Mouse (Mus musculus) gastrocnemius, adult 8-10 months (tissue): ENCODE results near the gene Fen1. TPM values are rescaled to one million over a fixed set of nuclear protein-coding genes. Genes with fewer than 3 reads are reported as not detected.

Experiments
- DNase-seq, 2 experiments: peaks; one replicate each; pipeline ENCODE4 v3.0.0; 2022; ENCODE audit warnings: low spot score in 2 of 2
- total RNA-seq, 4 experiments: library from RNA; stranded (reverse); gene quantifications; 2 replicates each; pipeline ENCODE4 v1.2.4; 2022

Fen1 gene
- 1 to 10 TPM; 4.2 to 5.4 (median 4.7) TPM for total RNA-seq

- peak; percentile 85 to 87 for DNase-seq
Observed at GRCm38 (mm10) chr19:10203848-10204615, at the start of gene Fen1, which contains the start of gene Tmem258. Gene Fen1, minus strand, starts transcription at chr19:10204169. Gene Tmem258, plus strand, starts transcription at chr19:10204014.

GRCm38 (mm10) chr19:10248128-10248527, 44.2 kb upstream of the Fen1 start:
- no peak for DNase-seq

DNA sequence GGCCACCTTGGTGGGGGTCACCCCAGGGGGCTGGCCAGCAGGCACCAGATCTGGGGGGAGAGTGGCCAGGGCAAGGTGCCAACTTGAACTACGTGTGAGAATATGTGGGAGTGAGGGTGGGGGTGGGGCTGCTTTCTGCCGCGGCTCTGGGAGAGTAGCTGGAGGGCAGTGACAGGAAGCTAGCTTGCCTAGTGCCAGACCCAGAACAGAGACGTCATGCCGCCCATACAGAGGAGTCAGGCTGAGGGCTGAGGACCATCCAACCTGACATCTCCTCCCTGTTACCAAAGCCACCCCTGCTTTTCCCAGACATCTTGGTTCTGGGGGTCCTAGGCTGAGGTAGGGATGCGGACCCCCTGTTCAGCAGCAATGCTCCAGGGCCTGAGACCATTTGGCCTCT, 43.2 kb upstream of the Fen1 start:
- no peak for DNase-seq

DNA sequence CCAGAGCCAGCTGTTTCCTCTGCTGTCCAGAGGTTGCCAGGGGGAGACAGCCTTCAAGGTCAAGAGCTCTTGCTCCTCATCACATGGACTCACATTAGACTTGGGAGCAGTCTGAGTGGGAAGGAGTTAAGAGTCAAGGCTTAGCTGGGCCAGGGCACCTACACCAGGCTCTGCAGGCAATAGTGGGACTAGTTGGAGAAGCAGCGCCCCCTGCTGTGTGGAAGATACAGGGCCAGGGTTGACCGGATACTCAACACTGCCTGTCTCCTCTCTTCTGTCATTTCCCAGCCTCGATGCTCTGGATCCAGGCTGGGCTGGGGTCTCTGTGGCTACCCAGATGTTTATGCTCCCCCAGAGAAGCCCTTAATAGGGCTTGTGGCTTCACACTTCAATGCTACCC, 40.2 kb upstream of the Fen1 start:
- DNase-seq, result no peak

- no peak for DNase-seq
Observed at GRCm38 (mm10) chr19:10242916-10243315, 38.9 kb upstream of the Fen1 start.

DNA sequence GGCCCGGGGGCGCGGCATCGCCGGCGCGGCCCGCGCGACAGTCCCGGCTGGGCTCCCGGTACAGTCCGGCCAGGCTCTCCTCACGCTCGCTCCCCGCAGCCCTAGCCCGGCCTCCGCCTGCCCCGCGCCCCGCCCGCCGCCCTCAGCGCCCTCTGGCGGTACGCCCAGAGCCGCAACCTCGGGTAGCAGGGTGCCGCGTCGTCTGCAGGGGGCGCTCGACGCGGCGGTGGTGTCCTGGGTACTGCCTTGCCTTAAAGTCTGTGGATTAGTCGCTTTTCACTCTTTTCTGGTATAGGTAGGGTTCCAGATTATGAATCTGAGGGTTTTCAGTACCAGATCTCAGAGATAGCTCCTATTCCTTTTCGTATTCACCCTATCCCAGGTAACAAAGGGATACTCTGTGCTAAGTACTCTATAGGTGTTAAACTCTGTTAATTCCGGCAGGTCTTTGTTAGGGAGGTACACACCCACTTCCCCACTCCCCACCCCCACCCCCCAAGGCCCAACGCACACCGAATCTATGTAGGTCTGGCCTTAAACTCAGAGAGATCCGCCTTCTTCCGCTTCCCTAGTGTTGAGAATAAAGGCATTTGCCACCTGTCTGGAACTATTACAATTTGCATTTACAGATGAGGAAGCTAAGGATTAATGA, 36.8 kb upstream of the Fen1 start, which contains the start of gene Myrf:
Gene Myrf, minus strand, starts transcription at position 95 of the 652 bp plus-strand sequence.
- DNase-seq, result peak; percentile 30 to 55

GRCm38 (mm10) chr19:10239975-10240653, 36.1 kb upstream of the Fen1 start:
- no peak for DNase-seq

DNA sequence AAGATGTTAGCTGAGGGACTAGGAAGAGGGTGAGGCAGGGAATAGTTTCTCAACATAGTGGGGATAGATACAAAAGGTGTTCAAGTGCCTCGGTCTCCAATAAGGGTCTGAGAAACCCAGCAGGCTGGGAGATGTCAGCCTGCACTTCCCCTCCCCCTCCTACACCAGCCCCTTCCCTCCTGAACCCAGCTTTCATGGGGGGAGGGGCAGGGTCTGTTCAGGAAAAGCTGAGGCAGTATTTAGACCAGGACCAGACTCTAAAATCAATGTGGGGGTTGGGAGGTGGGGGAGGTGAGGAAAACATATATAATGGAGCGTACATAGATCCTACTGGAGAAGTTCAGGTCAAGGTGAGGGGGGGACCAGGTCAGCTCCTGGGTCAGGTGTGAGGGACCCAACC, 35.5 kb upstream of the Fen1 start:
- DNase-seq, result no peak

- no peak for DNase-seq
Observed at GRCm38 (mm10) chr19:10238477-10238876, 34.5 kb upstream of the Fen1 start.

GRCm38 (mm10) chr19:10235784-10236565, 32.0 kb upstream of the Fen1 start:
- DNase-seq, result no peak

GRCm38 (mm10) chr19:10232327-10233017, 28.5 kb upstream of the Fen1 start:
- no peak for DNase-seq

- no peak for DNase-seq
Observed at GRCm38 (mm10) chr19:10231871-10232270, 27.9 kb upstream of the Fen1 start.

GRCm38 (mm10) chr19:10231016-10231415, 27.0 kb upstream of the Fen1 start:
- DNase-seq, result no peak

- no peak for DNase-seq
Observed at GRCm38 (mm10) chr19:10225767-10226166, 21.8 kb upstream of the Fen1 start.

GRCm38 (mm10) chr19:10224637-10225453, 20.9 kb upstream of the Fen1 start:
- DNase-seq, result no peak

GRCm38 (mm10) chr19:10223561-10223960, 19.6 kb upstream of the Fen1 start:
- DNase-seq, result no peak

GRCm38 (mm10) chr19:10222656-10223055, 18.7 kb upstream of the Fen1 start:
- DNase-seq, result no peak

DNA sequence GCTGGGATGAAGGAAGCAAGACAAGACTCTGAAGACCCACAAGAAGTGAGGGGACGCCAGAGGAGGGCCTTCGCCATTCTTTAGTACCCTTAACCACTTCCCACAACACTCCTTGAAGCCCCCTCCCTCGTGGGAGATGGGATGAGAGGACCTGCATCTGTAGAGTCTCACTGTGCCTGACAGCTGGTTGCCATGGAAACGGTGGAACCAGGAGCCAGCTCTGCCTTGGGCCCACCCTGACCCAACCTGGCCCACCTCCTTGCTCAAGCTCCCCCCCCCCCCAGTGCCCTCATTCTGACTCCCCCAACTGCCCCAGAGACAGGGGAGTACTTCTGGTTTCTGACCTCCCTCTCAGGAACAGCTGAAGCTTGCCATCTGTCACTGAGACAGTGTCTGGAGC, 17.6 kb upstream of the Fen1 start:
- no peak for DNase-seq

DNA sequence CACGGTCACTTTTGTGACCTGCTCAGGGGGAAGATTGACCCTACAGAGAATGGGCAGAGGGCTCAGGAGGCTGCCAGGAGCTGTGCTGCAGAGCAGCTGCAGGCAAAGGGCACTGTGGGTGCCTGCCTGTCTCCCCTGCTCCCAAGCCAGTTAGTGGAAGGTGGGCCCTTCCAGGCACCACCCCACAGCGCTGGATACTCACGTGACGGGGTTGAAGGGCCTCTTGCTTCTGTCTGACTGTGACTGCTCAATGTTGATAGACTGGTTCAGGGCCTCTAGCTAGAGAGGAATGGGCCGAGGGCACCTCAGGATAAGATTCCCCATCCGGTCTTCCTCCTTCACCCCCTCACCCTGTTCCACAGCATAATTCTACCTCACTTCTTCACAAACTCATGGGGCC, 15.6 kb upstream of the Fen1 start:
- no peak for DNase-seq

- DNase-seq, result no peak
Observed at GRCm38 (mm10) chr19:10219108-10219507, 15.1 kb upstream of the Fen1 start.
